20 mouse cellular contexts compared by ENCODE assay signal in genomic region chr9:85380756-85381155, GRCm38 (mm10). TPM values are rescaled to one million over a fixed set of nuclear protein-coding genes. Genes with fewer than 3 reads are reported as not detected.
DNase-seq lines count a peak whose midpoint lies in the region; ATAC-seq lines count a peak whose summit lies in the region.
"Had no signal": no experiment of that assay in that cellular context is flagged by ENCODE, and none has a peak within 500 bp of the region (broad histone marks: within the 10 kb centered on the region; RNA-seq: fewer than 3 reads in every experiment).

No protein-coding gene starts in this region.

- H3K9ac ChIP-seq in heart, embryonic 11.5 days (ENCODE audit: low read depth, low read length): no peak overlapping the region
- no peak overlapping the region for H3K9ac ChIP-seq in heart, embryonic 15.5 days
- H3K9ac ChIP-seq: embryonic facial prominence, embryonic 15.5 days; hindbrain, embryonic 14.5 days; intestine, embryonic 15.5 days had no signal

- H3K27ac ChIP-seq in heart, embryonic 11.5 days (ENCODE audit: low read depth, low read length): no peak overlapping the region
- H3K27ac ChIP-seq in heart, embryonic 15.5 days: peak overlapping the region; percentile 59
- H3K27ac ChIP-seq: embryonic facial prominence, embryonic 15.5 days; forebrain, embryonic 10.5 days; hindbrain, embryonic 14.5 days; intestine, embryonic 15.5 days had no signal

- ATAC-seq in heart, embryonic 11.5 days (replicated peaks; ENCODE audit: insufficient number of reproducible peaks, low FRiP score, low TSS enrichment): peak; percentile 46
- ATAC-seq in heart, embryonic 15.5 days (replicated peaks; ENCODE audit: insufficient number of reproducible peaks, insufficient read depth, low FRiP score, low read depth): peak; percentile 80; the same call in 1 of the 2 replicates
- ATAC-seq: forebrain, embryonic 16.5 days; intestine, embryonic 15.5 days had no signal

- no peaks in the 10 kb centered on the region for H3K4me1 ChIP-seq in heart, embryonic 11.5 days (ENCODE audit: control insufficient read depth, insufficient read depth, low read length)
- peaks cover 2% of the 10 kb centered on the region; the same call in 1 of the 2 replicates for H3K4me1 ChIP-seq in heart, embryonic 15.5 days (replicated peaks)
- H3K4me1 ChIP-seq: embryonic facial prominence, embryonic 15.5 days; forebrain, embryonic 10.5 days had no signal

- no peaks in the 10 kb centered on the region for H3K27me3 ChIP-seq in heart, embryonic 11.5 days (ENCODE audit: control insufficient read depth, insufficient read depth, low read length)
- no peaks in the 10 kb centered on the region for H3K27me3 ChIP-seq in heart, embryonic 15.5 days
- H3K27me3 ChIP-seq: embryonic facial prominence, embryonic 15.5 days; intestine, embryonic 15.5 days had no signal

- no peaks in the 10 kb centered on the region for H3K9me3 ChIP-seq in heart, embryonic 11.5 days (replicated peaks; ENCODE audit: control insufficient read depth, low read length)
- H3K9me3 ChIP-seq in heart, embryonic 15.5 days (replicated peaks): no peaks in the 10 kb centered on the region
- H3K9me3 ChIP-seq: embryonic facial prominence, embryonic 15.5 days; forebrain, embryonic 10.5 days; intestine, embryonic 15.5 days had no signal

- no peaks in the 10 kb centered on the region for H3K36me3 ChIP-seq in heart, embryonic 11.5 days (ENCODE audit: control insufficient read depth, insufficient read depth, low read length)
- H3K36me3 ChIP-seq in heart, embryonic 15.5 days: no peaks in the 10 kb centered on the region
- H3K36me3 ChIP-seq: embryonic facial prominence, embryonic 15.5 days; forebrain, embryonic 10.5 days; intestine, embryonic 15.5 days had no signal

- WGBS in heart, embryonic 11.5 days (ENCODE audit: insufficient replicate concordance): 23% methylated on average over 5 of the region's 5 CpGs
- WGBS in heart, embryonic 15.5 days: 25% methylated on average over 5 of the region's 5 CpGs

- H3K4me2 ChIP-seq in heart, embryonic 11.5 days: no peak overlapping the region
- H3K4me2 ChIP-seq in heart, embryonic 15.5 days: no peak overlapping the region
- H3K4me2 ChIP-seq: embryonic facial prominence, embryonic 15.5 days; hindbrain, embryonic 14.5 days; intestine, embryonic 15.5 days had no signal

- intact Hi-C loops in gastrocnemius, postnatal 36 days (cut with DNase I): no loop called here

- peak; percentile 49 for DNase-seq in heart, adult 8-10 months (ENCODE audit: low spot score)
- DNase-seq in heart, postnatal 4 days: peak; percentile 47
- no peak for DNase-seq in thymus, postnatal 14 days
- DNase-seq in gastrocnemius, postnatal 36 days: no peak
- DNase-seq in left cerebral cortex, adult 11 months (ENCODE audit: low spot score): no peak
- DNase-seq: adrenal gland, adult 8-10 months; cerebellum, adult 11 months; cerebellum, adult 8-10 months; cerebellum, postnatal 14 days; embryo, embryonic 11 days; gastrocnemius, postnatal 10 days; kidney, adult 18-20 months had no signal

- no peak overlapping the region for H3K4me3 ChIP-seq in heart, embryonic 11.5 days (ENCODE audit: low read depth, low read length)
- no peak overlapping the region for H3K4me3 ChIP-seq in heart, embryonic 15.5 days
- H3K4me3 ChIP-seq: embryonic facial prominence, embryonic 15.5 days; erythroblast, embryonic 14.5 days; forebrain, embryonic 10.5 days; intestine, embryonic 15.5 days had no signal

RNA-seq across cellular contexts. Expression of gene Tent5a, which starts 53.6 kb away (rescaled TPM):
- total RNA-seq in heart, adult 8-10 months (2022): 1 to 10 TPM; 5.2 to 9.2 (median 7.7) TPM
- 8.2 and 8.7 TPM in 2 replicates for polyA plus RNA-seq in heart, embryonic 11.5 days (2014; fragmentation: Nextera tagmentation; extraction: Ambion mirVana)
- polyA plus RNA-seq in heart, embryonic 15.5 days (2015; fragmentation: Nextera tagmentation; extraction: Ambion mirVana): 11.6 and 12.4 TPM in 2 replicates
- total RNA-seq in heart, postnatal 4 days (2021): 10 to 100 TPM; 23.2 to 26.2 TPM
- total RNA-seq in gastrocnemius, postnatal 36 days (2021): 1 to 10 TPM; 2.0 to 2.6 TPM

Comparison
In these comparisons a context has a peak if more than half of its experiments do, and no peak if none do; other contexts are left out.
1. DNase-seq: peak in heart, adult 8-10 months (single experiment) and heart, postnatal 4 days (single experiment); none in thymus, postnatal 14 days (single experiment), gastrocnemius, postnatal 36 days (0 of 2) and left cerebral cortex, adult 11 months (single experiment).